Mouse (Mus musculus) ZHBTc4 (cell line): ENCODE data around the gene Etfrf1.
A peak's percentile ranks its signal among the peaks of the same experiment; 100 is the strongest.

ENCODE experiments used
- DNase-seq: peaks from one replicate; pipeline ENCODE4 v3.0.0-alpha.2; 2011; ENCODE audit warnings: low read depth, low spot score

Etfrf1 gene

GRCm38 (mm10) chr6:145210816-145211338 is at the start of gene Etfrf1, which contains the start of gene Casc1:
Gene Etfrf1 (plus strand): TSS chr6:145211134.
Gene Casc1 (minus strand): TSS chr6:145211005.
- DNase-seq = peak; percentile 100

DNA sequence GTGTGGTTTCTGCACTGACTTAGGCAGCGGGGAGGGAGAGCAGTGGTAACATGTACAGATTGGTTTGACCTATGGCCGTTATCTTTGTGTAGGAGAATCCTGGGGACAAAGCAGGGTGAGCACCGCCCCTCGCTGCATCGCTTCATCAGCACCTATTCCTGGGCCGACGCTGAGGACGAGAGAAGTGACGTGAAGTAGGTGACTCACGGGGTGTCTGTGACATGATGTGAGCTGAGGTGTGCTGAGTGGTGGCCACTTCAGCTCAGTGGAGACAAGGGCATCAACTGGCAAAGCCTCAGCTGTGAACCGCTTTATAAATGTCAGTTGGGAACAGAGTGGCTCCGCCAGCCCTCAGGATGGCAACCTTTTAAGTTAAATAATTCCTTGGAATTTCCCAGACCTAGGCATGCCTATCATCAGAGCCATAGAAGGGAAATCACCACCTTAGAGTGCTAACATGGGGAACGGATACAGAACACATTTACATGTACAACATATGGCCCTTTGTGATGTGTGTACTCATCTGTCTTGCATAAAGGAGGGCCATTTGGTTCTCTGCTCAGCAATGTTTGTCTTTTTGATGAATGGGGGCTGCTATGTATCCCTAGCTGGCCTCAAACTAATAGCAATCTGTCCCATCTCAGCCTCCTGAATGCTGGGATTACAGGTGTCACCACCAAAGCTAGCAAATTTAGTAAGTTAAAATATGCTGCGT is 38.9 kb upstream of the Etfrf1 start:
- DNase-seq = no peak

GRCm38 (mm10) chr6:145173781-145174191 is 37.1 kb upstream of the Etfrf1 start:
- peak; percentile 87 for DNase-seq

DNA sequence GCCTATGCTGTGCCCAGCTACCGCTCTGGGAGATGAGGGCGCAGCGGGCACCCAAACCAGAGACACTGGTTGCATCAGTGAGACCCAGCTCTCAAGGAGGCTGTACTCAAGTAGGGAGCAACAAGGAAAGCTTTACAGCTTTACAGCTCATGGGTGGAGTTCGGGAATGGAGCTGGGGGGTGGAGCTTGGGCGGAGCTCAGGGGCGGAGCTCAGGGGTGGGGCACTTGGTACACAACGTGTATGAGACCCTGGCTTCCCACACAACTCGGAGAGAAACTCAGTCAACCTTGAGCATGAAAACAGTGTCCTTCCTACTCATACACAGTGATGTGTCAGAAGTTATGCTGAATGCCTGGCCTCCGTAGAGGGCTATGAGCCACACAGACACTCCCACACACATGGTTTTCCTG is 35.4 kb upstream of the Etfrf1 start:
- peak; percentile 90 for DNase-seq

DNA sequence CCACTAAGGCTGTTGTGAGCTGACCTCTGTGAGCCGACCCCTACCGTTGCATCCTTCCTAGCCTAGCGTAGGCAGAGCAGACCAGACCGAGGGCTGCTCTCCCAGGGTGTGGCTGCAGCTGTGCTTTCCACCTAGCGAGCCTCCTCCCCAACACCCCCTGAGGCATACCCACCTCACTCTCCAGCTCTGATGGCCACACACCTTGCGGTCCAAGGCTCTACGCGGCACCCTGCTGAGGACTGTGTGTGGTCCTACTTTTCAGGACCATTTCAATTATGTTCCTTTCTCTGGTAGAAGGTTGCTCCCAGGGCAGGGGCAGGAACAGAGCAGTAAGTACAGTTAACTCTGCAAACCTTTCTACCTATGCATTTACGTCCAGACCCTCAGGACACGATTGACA is 34.5 kb upstream of the Etfrf1 start:
- DNase-seq = peak; percentile 95

DNA sequence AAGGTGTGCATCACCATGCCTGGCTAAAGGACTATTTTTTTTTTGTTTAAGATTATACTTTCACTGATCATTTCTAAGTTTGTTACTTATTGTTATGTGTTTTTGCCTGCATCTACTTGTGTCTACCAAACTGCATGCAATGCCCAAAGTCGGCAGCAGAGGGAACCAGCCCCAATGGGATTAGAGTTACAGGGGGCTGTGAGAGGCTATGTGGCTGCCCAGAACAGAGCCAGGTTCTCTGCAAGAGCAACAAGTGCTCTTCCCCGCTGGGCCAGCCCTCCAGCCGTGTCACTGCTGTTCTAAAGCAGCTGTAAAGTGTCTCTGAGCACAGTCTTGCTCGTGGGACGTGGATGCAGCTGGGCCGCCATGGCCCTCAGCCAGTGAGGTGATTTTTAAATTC is 31.3 kb upstream of the Etfrf1 start:
- DNase-seq = peak; percentile 89

DNA sequence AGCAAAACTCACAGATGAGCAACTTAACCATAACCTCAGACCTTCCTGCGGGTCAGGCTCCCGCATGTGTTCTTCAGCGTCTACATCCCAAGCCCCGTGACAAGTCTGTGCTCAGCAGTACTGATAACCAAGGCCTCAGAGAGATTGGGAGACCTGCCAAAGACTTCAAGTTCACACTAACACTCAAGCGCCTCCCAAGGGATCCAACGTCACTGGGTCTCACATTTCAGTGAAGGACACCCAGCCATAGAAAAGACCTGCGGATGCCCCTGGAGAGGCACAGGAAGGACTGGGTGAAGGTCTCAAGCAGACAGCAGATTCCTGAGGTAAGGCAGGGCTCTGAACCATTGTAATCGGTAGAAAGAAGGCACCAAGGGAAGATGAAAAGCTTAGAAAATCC is 28.9 kb upstream of the Etfrf1 start:
- no peak for DNase-seq

DNA sequence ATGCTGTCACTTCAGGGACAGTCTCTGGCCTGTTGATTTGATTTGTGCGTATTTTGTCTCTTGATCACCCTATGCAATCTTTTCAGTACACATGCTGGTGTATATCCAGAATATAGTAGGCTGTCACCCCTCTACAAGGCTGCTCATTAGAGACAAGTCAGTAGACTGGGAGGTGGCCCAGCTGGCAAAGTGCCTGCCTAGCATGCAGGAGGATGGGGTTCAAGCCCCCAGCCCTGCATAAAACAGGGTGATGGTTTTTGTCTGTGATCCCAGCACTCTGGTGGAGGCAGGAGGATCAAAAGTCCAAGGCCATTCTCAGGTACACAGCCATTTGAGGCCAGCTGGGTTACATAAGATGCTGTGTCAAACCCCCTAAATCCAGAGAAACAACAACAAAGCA is 24.8 kb upstream of the Etfrf1 start:
- no peak for DNase-seq

- peak; percentile 49 for DNase-seq
Observed at GRCm38 (mm10) chr6:145187093-145188088, 23.5 kb upstream of the Etfrf1 start.

- no peak for DNase-seq
Observed at GRCm38 (mm10) chr6:145193038-145193437, 17.9 kb upstream of the Etfrf1 start.

- no peak for DNase-seq
Observed at GRCm38 (mm10) chr6:145193446-145193845, 17.5 kb upstream of the Etfrf1 start.

GRCm38 (mm10) chr6:145197949-145198686 is 12.8 kb upstream of the Etfrf1 start:
- no peak for DNase-seq

DNA sequence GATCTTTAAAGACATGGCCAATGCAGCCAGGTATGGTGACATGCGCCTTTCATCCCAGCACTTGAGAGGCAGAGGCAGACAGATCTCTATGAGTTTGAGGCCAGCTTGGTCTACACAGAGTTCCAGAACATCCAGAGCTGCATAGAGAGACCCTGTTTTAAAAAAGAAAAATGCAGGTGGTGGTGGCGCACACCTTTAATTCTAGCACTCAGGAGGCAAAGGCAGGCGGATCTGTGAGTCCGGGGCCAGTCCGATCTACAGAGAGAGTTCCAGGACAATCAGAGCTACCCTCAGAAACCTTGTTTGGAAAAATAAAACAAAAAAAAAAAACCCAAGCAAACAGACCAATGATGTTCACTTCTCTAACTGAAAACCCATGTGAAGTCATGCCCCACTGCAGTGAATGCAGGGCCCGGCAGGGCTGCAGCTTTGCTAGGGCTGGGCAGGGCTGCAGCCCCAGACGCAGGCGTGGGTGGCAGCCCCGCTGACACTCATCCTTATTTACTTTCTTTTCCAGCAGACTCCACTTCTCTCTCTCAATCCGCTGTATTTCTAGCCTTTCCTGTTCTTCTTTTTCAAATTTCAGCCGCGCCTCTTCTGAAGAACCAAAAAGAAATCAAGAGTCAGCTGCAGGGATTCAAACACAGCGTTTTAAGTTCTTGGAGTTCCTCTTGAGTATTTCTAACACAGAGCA is 8.4 kb upstream of the Etfrf1 start:
- DNase-seq = no peak

GRCm38 (mm10) chr6:145204440-145204839 is 6.5 kb upstream of the Etfrf1 start:
- no peak for DNase-seq

DNA sequence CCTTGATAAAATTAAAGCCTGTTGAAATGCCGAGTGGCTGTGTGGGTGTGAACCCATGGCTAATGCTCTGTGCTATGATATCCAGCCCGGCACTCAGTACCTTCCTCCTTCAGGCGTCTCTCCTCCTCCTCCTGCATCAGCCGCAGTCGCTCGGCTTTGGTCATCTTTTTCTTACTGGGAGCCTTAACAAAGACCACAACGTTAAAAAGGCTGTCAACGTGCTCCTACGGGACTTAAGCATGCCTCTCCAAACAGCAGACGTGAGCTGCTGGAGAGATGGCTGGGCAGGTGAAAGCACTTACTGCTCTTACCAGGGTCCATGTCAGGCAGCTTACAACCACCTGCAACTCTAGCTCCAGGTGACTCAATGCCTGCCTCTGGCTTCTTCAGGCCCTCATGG is 5.8 kb upstream of the Etfrf1 start:
- DNase-seq = no peak

DNA sequence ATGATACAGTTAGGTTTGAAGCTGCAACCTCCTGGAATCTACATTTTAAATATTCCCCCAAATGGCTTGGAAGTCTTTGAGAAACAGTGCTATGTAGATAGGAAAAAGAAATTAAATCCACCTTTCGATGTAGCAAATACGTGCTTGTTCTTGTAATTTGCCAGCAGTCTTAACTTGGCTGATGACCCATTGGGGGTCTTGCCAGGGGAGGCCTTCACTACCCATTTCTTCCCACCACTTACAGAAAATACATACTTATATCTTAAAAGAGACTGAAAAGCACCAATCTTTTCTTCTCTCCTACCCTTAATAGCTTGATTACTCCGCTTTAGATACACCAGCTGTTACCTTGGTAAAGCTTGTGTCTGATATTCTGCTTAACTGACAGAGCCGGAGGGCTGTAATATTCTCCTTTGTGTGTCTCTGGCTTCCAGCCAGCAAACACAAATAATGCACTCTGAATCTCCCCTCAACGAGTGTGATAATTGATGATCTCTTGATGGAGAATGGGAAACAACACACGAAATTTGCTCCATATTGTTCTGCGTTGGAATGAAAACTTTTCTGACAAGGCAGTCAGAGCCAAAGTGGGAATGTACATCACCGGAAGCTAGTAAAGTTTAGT is 766 bp upstream of the Etfrf1 start:
- DNase-seq = no peak

GRCm38 (mm10) chr6:145211376-145212305 is 707 bp downstream of the Etfrf1 start:
- DNase-seq = peak; percentile 96

- no peak for DNase-seq
Observed at GRCm38 (mm10) chr6:145213916-145214315, 3.0 kb downstream of the Etfrf1 start.

- no peak for DNase-seq
Observed at GRCm38 (mm10) chr6:145215826-145216225, 4.9 kb downstream of the Etfrf1 start.
